Mouse (Mus musculus) erythroblast, embryonic 14.5 days (primary cell): ENCODE results near the gene Zfp414. TPM values are rescaled to one million over a fixed set of nuclear protein-coding genes. Genes with fewer than 3 reads are reported as not detected.

Experiments used
- H3K27me3 ChIP-seq: 2 replicates; pipeline ENCODE4 v1.6.1; 2012; ENCODE audit warnings: inconsistent platforms; ENCODE audit not compliant: control insufficient read depth
- H3K36me3 ChIP-seq: 2 replicates; pipeline ENCODE4 v1.6.1; 2012; ENCODE audit warnings: mild to moderate bottlenecking, inconsistent platforms; ENCODE audit not compliant: control insufficient read depth
- H3K4me1 ChIP-seq: 2 replicates; pipeline ENCODE4 v1.6.1; 2012; ENCODE audit warnings: inconsistent platforms; ENCODE audit not compliant: control insufficient read depth
- H3K4me3 ChIP-seq: replicated peaks from 2 replicates; pipeline ENCODE3; 2012; ENCODE audit warnings: moderate library complexity, mild to moderate bottlenecking, inconsistent platforms
- H3K9me3 ChIP-seq: 2 replicates; pipeline ENCODE4 v1.6.1; 2012; ENCODE audit warnings: low read length, inconsistent platforms, mixed read lengths; ENCODE audit not compliant: control insufficient read depth
- GATA1 ChIP-seq: IDR thresholded peaks from 2 replicates; pipeline ENCODE4 v1.6.1; 2012; ENCODE audit warnings: low read length, inconsistent platforms, mixed read lengths
- TAL1 ChIP-seq: IDR thresholded peaks from 3 replicates; pipeline ENCODE4 v1.6.1; 2012; ENCODE audit warnings: low read length, inconsistent platforms, mixed read lengths
- polyA plus RNA-seq: library from polyadenylated mRNA; stranded (reverse); fragments of >175 nt; gene quantifications from 2 replicates; pipeline ENCODE4 v1.2.3, GENCODE M21; 2012

Gene Zfp414
- polyA plus RNA-seq, 1 experiment, result 14.9 TPM

DNA sequence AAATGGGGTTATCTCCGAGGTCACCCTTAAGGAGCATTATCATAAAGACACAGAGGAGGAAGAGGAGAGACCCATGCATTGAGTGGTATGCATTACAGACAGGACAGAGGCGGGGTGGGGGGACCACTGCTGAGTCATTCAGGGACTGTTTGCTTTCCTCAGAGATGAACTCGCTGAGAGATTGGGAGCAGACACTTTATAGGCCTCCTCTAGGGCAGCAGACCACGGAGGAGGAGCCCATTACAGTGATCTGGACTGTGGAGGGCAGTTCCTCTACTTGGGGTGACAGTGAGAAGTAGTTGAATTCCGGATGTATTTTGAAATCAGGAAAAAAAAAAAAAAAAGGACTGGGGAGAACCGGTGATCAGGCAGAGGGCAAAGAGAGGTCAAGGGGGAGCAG, 10.9 kb downstream of the Zfp414 start:
- H3K36me3 ChIP-seq, result peaks cover 55% of the 10 kb centered on the region

DNA sequence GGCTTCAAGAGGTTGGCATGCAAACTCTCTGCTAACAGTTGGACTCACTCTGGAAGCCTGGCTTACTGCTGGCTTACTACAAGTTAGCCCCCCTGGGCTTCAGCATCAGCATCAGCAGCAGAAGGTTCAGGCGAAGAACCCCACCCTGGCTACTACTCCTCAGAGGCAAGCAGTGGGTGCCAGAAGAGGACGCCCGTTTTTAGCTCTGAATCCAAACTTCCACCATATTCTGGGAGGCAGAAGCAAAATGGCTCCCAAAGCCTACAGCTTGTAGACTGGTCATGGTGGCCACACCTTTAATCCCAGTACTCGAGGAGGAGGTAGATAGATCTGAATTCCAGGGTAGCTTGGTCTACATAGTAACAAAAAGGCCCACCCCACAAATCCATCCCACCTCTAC, 15.2 kb downstream of the Zfp414 start:
- Histone ChIP-seq H3K27me3 (no peaks in the 10 kb centered on the region), H3K9me3 (no peaks in the 10 kb centered on the region), H3K36me3 (peaks cover 79% of the 10 kb centered on the region), H3K4me1 (peaks cover 4% of the 10 kb centered on the region), H3K4me3 (no peak overlapping the region)
- TF ChIP-seq TAL1, result no peak
- TF ChIP-seq GATA1, result no peak

More for the DNA sequence above, 10.9 kb downstream of the Zfp414 start:
- no peaks in the 10 kb centered on the region for H3K9me3 ChIP-seq
- TF ChIP-seq GATA1 (no peak), TAL1 (no peak)
- H3K4me3 ChIP-seq, result no peak overlapping the region
- peaks cover 4% of the 10 kb centered on the region for H3K4me1 ChIP-seq
- H3K27me3 ChIP-seq, result no peaks in the 10 kb centered on the region

DNA sequence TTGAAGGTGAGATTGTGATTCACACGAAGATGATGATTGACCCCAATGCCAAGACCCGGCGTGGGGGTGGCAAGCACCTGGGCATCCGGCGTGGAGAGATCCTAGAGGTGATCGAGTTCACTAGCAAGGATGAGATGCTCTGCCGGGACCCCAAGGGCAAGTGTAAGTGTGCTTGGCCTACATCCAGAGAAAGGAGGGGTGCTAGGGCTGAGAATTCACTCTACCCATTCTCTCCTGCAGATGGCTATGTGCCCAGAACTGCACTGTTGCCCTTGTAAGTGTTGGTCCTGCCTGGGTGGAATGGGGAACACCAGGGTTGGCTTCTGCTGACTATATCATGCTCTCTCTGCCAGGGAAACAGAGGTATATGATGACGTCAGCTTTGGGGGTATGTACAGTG, 16.2 kb downstream of the Zfp414 start:
- Histone ChIP-seq H3K27me3 (no peaks in the 10 kb centered on the region; the same call in 1 of the 2 replicates), H3K4me3 (no peak overlapping the region), H3K9me3 (no peaks in the 10 kb centered on the region), H3K4me1 (peaks cover 2% of the 10 kb centered on the region), H3K36me3 (peaks cover 89% of the 10 kb centered on the region)
- TF ChIP-seq TAL1 (no peak), GATA1 (no peak)

DNA sequence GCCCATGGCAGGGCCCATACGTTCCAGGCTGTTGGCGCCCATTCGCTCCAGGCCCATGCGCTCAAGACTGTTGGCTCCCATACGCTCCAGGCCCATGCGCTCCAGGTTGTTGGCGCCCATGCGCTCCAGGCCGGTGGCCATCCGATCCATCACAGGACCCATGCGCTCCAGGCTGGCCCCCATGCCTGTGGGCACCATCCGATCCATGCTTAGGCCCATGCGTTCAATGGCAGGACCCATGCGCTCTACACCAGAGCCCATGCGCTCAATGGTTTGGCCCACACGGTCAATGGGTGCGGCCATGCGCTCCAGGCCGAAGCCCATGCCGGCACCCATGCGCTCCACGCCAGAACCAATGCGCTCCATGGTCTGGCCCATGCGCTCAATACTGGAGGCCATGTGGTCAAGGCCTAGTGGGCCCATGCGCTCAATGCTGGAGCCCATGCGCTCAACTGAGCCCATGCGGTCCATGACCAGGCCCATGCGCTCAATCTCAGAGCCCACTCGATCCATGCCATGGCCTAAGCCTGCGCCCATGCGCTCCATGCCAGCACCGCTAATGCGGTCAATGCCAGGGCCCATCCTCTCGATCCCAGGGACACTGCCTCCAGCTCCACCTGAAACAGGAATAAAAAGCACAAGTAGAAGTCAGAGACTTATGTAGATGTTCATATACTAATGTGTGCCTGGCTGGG, 21.0 kb downstream of the Zfp414 start:
- TF ChIP-seq GATA1 (no peak), TAL1 (no peak)
- H3K36me3 ChIP-seq, result peaks cover 100% of the 10 kb centered on the region

DNA sequence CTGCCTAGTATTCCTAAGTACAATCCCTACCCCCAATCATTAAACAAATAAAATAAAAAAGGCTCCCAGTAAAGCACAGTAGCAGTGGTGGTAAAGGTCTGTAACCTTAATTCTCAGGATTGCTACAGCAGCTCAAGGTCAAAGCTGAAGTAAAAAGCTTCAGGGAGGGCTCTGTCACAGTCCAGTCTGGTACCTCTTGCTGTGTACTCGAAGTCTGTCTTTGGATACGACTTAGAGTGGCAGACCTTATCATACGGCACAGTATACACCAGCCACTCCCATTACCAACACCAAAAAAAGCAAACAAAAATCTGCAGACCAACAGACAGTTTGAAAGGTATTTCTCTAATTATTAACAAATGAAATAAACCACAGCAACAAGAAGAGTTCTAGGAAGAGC, 37.9 kb downstream of the Zfp414 start:
- Histone ChIP-seq H3K4me3 (no peak overlapping the region), H3K27me3 (no peaks in the 10 kb centered on the region), H3K36me3 (peaks cover 92% of the 10 kb centered on the region), H3K9me3 (no peaks in the 10 kb centered on the region), H3K4me1 (peaks cover 36% of the 10 kb centered on the region)
- no peak for TF ChIP-seq TAL1
- no peak for TF ChIP-seq GATA1

More for the DNA sequence above, 21.0 kb downstream of the Zfp414 start:
- H3K27me3 ChIP-seq, result no peaks in the 10 kb centered on the region; the same call in 1 of the 2 replicates
- H3K4me3 ChIP-seq, result no peak overlapping the region
- H3K4me1 ChIP-seq, result no peaks in the 10 kb centered on the region; the same call in 1 of the 2 replicates
- no peaks in the 10 kb centered on the region for H3K9me3 ChIP-seq

DNA sequence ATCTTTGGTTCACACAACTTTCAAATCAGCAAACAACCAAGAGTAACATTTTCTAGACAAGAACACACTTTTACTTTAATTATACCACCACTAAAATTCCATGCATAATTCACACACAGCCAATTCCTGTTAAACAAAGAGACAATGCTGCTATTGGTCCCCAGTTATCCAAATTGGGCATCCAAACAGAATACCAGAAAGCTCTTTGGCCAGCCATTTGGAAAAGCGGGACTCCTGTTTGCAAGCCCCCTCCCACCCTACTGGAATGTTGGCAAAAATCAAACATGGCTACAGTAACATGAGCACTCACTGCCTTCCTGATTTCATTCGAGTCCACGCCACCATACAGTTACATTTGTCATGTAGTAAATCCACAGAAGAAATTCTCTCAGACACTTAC, 40.8 kb downstream of the Zfp414 start:
- Histone ChIP-seq H3K36me3 (peaks cover 89% of the 10 kb centered on the region), H3K4me1 (peaks cover 39% of the 10 kb centered on the region), H3K4me3 (no peak overlapping the region), H3K27me3 (no peaks in the 10 kb centered on the region), H3K9me3 (no peaks in the 10 kb centered on the region)
- TF ChIP-seq GATA1 (no peak), TAL1 (no peak)

DNA sequence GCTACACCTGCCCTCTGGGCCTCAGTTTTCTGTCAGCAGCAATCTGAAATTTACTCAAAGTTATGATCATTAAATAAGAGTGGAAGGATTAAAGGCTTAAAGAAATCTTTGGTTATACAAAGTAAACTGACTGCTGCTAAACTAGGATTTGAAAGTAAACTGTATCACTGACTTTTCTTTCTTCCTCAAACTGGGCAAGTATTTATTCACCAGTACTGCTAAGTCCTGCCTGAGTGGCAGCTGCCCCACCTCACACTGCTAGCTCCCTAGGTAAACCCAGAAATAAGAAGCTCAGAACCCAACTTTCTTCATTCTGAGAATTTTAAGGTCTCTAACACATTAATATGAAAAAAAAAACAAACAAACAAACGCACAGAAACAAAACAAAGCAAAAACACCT, 44.9 kb downstream of the Zfp414 start:
- H3K36me3 ChIP-seq, result peaks cover 89% of the 10 kb centered on the region
- TF ChIP-seq TAL1, result no peak
- no peak for TF ChIP-seq GATA1
- no peak overlapping the region for H3K4me3 ChIP-seq
- H3K9me3 ChIP-seq, result no peaks in the 10 kb centered on the region
- H3K4me1 ChIP-seq, result peaks cover 30% of the 10 kb centered on the region
- no peaks in the 10 kb centered on the region for H3K27me3 ChIP-seq

DNA sequence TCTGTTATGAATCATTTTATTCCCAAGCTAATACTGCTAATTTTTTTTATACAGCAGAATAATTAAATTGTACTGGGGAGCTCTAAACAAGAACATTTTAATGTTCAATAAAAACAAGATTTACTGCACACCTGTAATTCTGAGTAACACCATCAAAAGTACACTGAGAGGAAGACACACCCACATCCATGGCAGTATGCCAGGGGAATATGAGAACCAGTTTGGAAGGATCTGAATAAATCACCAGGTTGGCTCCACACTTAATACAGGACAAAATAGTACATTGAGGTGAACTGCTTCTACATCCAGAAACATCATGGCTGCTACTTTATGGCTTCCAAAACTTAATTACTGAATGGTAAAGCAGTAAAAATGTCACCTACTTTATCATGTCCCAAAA, 46.6 kb downstream of the Zfp414 start:
- Histone ChIP-seq H3K4me3 (no peak overlapping the region), H3K27me3 (no peaks in the 10 kb centered on the region), H3K9me3 (no peaks in the 10 kb centered on the region), H3K4me1 (peaks cover 26% of the 10 kb centered on the region), H3K36me3 (peaks cover 89% of the 10 kb centered on the region)
- TF ChIP-seq TAL1, result no peak
- TF ChIP-seq GATA1, result no peak

DNA sequence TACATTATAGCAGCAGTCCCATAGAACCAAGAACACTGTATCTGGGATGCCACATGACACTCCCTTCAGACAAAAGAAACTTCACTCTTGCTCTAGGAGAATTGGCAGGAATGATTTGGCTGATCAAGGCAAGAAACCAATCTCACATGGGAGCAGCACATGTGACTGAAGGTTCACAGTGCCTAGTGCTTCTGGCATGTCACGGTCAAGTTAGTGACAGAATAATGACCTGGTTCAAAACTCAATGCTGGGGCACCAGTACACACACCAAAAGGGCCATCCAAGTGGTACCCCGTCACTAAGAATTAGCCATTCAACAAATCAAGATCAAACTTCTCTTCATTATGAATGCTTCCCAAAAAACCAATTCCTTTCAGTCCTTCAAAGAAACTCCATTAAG, 47.2 kb downstream of the Zfp414 start:
- TF ChIP-seq GATA1, result no peak
- no peak for TF ChIP-seq TAL1
- Histone ChIP-seq H3K27me3 (no peaks in the 10 kb centered on the region), H3K4me1 (peaks cover 25% of the 10 kb centered on the region), H3K4me3 (no peak overlapping the region), H3K36me3 (peaks cover 92% of the 10 kb centered on the region), H3K9me3 (no peaks in the 10 kb centered on the region)

DNA sequence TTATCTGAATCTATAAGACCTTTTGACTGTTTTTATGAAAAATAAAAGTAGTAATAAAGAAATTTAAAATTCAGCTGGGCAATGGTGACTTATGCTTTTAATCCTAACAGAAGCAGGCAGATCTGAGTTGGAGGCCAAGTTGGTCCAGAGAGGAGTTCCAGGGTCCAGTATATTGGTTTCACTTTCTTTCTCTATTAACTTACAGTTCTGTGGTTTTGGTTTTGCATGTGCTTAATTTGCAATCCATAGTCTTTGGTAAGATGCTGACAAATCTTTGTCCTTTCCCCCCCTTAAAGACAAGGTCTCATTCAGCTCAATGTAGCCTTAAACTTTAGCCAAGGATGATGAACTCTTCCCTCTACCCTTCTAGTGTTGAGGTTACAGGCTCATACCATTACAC, 49.9 kb downstream of the Zfp414 start:
- H3K36me3 ChIP-seq, result peaks cover 99% of the 10 kb centered on the region
- no peak for TF ChIP-seq GATA1
- TF ChIP-seq TAL1, result no peak
- peaks cover 43% of the 10 kb centered on the region for H3K4me1 ChIP-seq

More for the DNA sequence above, 49.9 kb downstream of the Zfp414 start:
- Histone ChIP-seq H3K4me3 (no peak overlapping the region), H3K27me3 (no peaks in the 10 kb centered on the region), H3K9me3 (no peaks in the 10 kb centered on the region)

Other genes starting within 250 kb of the Zfp414 start
- 0.04 and 0.07 TPM in 2 replicates for gene Zfp101, start 234.4 kb upstream of the Zfp414 start, polyA plus RNA-seq
- not detected in 2 replicates for gene Actl9, start 196.2 kb upstream of the Zfp414 start, polyA plus RNA-seq
- 0.04 and 0.12 TPM in 2 replicates for gene Adamts10, start 104.9 kb upstream of the Zfp414 start, polyA plus RNA-seq
- gene Myo1f, start 73.4 kb upstream of the Zfp414 start, polyA plus RNA-seq, result 0.06 TPM in 2 replicates
- gene Pram1, start 9.0 kb downstream of the Zfp414 start, polyA plus RNA-seq, result 0.09 and 0.12 TPM in 2 replicates
- gene Hnrnpm, start 57.8 kb downstream of the Zfp414 start, polyA plus RNA-seq, result 33.0 and 43.0 TPM in 2 replicates
- gene March2, start 89.6 kb downstream of the Zfp414 start, polyA plus RNA-seq, result 80.5 and 112 TPM in 2 replicates
- 26.5 and 41.4 TPM in 2 replicates for gene Rab11b, start 131.4 kb downstream of the Zfp414 start, polyA plus RNA-seq
- gene Angptl4, start 152.7 kb downstream of the Zfp414 start, polyA plus RNA-seq, result 0.07 TPM in 1 of 2 replicates, not detected in the other
- gene Kank3, start 181.4 kb downstream of the Zfp414 start, polyA plus RNA-seq, result 0.03 TPM in 2 replicates
- gene Rps28, start 195.5 kb downstream of the Zfp414 start, polyA plus RNA-seq, result 366 and 664 TPM in 2 replicates
- gene Ndufa7, start 195.5 kb downstream of the Zfp414 start, polyA plus RNA-seq, result 125 and 152 TPM in 2 replicates
- 0.26 and 0.86 TPM in 2 replicates for gene Cd320, start 214.0 kb downstream of the Zfp414 start, polyA plus RNA-seq
- gene Gm7029, start 244.7 kb downstream of the Zfp414 start, polyA plus RNA-seq, result not detected in 2 replicates